Mouse (Mus musculus): ENCODE results near the gene Fbxw4.

The Fbxw4 gene

DNA sequence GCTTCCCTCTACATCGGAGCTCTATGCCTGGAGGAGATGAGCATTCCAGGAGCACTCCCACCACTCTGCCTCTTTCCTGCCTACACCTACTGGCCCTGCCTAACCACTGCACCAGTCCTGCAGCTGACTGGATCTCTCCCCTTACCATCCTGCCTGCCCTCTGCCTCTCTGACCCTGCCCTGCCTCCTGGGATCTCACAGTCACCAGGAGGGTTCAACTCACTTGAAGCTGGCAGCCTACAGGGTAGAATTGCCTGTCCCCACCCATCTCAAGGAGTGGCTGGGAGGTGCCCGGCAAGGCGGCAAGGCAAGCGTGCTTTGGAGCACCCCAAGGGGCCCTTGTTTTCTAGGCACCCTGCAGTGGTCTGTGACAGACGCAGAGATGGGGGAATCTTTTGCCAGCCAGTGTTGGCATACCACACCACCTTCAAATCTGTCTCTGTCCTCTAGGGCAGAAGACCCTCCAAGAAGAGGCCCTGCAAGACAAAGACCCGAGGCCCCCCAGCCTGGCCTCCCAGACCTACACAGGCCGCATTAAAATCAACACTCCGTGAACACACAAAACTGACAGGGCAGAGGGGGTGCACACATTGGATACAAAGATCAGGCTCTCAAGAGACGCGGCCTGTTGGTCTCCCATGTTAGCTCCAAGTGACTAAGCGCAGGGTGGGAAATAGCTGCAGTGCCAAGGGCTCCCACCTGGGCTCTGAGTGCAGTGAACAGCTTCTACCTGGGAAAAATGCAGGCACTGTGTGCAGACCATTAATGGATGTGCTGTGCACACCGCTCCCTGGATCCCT lies 44.5 kb downstream of the Fbxw4 start:
- intact Hi-C loops (cut with DNase I): no loop called here

DNA sequence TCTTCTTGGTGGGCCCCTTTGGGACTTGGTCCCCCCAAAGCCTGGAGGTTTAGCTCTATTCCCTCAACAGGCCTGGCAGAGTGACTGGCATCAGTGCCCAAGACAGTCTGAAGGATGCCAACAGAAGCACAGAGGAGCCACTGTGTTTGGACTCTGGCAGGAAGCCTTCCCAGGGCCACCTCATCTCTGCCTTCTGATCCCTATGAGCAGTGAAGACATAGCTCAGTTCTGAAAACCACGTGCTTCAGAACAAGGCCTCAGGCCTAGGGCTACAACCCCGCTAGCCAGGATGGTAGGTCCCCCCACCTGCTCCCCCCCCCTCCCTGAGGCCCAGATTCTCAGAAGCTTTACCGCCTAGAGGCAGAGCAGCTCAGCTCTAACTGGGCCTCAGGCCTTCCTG lies 45.2 kb downstream of the Fbxw4 start:
- intact Hi-C loops (cut with DNase I): no loop called here

DNA sequence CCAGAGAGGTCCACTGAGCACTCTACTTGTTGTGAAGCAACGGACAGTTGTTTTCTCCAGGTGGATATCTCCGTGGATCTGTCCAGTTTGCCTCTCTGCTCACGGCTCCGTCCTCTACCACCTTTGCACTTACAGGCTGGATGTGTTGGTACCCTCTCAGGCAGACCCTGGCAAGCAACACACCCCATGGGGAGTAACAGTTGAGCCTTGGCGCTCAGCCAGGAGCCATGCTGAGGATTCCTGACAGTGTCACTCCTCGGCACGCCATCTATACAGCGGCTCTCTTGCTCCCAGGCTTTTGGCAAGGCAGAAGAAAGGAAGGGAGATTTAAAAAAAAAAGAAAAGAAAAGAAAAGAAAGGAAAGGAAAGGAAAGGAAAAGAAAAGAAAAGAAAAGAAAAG lies 45.7 kb downstream of the Fbxw4 start:
- intact Hi-C loops (cut with DNase I): no loop called here

DNA sequence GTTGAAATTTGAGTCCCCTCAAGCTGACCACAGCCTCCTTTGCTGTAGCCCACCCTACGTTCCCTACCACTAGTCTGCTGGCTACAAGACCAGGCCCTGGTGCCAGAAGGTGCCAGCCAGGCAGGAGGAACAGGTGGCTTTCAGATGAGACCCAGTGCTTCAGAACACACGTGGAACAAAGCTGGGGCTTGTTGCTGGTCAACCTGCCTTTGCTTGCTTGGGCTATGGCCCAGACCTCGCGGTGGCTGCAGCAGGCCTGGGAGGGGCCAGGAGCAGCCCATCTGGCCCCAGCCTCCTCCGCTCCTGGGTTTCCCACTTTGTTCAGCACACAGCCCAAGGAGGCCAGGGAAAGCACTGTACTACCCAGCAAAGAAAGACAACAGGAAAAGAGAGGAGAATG lies 49.3 kb downstream of the Fbxw4 start:
- intact Hi-C loops (cut with DNase I): no loop called here

DNA sequence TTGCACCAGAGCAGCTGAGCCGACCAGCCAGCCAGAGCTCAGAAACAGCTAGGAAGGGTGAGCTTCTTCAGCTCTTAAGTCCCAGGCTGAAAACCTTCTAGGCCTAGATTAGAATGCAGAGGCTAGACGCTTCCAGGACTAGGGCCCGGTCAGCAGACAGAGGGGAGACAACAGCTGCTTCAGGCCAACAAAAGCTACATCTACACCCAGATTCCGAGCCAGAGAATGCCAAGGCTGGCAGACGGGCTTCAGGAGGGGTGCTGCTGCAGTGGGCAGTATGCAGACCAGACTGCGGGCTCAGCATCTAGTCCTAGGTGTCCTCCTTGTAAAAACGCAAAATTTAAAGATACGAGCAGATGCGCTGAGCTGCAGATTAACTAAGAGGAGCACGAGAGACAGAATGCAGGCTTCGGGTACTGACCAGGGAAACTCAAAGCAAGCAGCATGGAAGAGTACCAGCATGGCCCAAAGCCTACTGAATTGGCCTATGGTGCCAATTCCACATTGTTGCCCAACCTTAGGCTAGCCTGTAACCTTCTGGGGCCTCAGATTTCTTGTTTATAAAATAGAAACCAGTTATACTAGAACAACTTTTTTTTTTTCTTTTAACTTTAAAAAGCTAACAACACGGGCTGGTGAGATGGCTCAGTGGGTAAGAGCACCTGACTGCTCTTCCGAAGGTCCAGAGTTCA lies 51.3 kb downstream of the Fbxw4 start:
- intact Hi-C loops (cut with DNase I): no loop called here

DNA sequence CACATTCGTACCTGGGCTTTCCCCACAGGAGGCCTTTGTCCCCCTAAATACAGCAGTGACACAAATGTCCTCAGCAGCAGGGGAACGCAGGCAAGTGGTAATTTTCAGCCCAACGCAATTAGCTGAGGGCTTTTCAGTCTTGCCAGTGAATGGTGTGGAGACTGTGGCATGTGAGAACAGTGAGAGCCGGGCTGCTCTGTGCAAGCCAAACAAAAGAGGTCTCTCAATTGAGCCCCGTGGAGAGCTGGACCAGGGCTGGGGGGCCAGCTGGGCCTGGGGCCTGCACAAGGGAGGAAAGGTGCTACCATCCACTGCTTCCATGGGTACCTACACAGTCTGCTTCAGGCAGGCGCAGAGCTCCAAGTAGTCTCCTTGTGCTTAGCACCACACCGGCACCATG lies 52.6 kb downstream of the Fbxw4 start:
- intact Hi-C loops (cut with DNase I): no loop called here

DNA sequence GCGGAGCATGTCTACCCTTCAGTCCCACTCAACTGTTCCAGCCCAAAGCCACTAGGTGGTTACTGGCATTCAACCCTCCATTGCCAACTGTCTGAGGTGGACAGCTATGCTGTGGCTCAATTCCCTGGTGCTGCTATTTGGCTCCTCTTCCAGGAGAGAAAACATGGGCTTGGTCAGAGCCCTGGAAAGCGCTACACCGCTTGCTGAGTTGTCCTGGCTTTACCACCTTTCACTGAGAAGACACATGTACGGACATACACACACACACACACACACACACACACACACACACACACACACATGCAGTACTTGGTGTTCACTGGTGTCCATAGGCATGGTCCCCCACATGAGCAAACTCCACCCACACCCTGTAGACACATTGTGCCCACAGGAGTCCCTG lies 53.4 kb downstream of the Fbxw4 start:
- intact Hi-C loops (cut with DNase I): no loop called here

DNA sequence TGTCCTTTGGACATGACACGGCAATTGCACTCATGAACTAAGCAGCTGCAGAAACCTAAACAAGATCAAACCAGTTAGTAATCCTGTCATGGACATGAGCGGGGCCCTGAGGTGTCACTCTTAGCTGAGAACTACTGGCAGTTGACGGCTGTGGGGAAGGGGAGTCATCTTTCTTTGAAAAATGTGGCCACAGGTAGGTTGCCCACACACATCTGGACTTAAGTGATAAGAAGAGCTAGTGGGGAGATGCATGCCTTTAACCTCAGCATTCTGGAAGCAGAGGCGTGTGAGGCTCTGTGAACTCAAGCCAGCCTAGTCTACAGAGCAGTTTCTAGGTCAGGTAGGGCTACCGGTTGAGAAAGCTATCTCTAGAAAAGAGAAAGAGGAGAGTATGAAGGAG lies 57.5 kb downstream of the Fbxw4 start:
- intact Hi-C loops (cut with DNase I): no loop called here

DNA sequence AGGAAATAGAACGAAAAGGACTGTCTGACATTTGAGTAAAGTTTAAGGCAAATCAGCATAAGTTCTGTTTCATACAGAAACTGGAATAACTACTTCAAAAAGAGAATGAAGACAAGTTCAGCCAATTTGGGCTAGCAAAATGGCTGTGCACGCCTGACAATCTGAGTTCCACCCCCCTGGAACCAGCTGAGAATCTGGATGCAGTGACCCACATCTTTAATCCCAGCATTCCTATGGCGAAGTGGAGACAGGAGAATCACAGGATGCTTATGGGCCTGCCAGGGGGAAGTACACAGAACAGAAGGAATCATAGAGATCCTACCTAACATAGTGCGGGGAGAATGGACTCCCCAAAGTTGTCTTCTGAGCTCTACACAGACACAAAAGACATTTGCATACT lies 63.0 kb downstream of the Fbxw4 start:
- intact Hi-C loops (cut with DNase I): no loop called here

DNA sequence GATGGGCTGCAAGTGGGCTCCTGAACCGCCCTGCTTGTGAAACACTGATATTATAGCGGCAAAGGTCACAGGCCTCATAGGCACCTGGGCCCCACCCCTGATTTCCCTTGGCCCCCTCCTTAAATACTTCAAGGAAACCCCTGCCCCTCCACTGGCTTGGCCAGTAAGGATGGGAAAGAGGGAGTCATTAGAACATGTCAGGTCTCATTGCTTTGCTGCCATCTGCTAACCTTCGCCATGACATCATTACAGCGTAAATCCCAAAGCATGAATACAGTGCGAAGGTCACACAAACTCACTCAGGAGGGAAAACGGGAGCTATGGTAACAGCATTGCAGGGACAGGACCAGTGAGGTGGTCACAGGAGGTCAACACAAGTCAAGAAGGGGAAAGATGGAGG lies 63.7 kb downstream of the Fbxw4 start:
- intact Hi-C loops (cut with DNase I): no loop called here

DNA sequence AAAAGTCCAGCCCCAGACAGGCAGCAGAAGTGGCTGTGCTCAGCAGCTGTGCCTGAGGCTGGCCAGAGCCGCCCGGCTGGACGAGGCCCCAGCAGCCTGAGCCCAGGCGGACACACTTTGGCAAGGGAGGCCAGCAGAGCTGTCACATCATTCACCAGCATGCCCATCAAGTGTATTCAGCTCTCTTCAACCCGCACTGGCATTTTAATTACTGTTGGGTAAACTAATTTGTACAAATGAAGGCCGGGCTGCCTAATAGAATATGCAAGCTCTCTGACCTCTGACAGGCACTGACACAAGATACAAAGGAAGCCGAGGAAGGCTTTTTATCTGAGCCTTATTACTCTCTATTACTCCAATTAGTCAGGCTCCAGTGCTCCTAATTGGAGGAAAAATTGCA lies 64.1 kb downstream of the Fbxw4 start:
- intact Hi-C loops (cut with DNase I): no loop called here

DNA sequence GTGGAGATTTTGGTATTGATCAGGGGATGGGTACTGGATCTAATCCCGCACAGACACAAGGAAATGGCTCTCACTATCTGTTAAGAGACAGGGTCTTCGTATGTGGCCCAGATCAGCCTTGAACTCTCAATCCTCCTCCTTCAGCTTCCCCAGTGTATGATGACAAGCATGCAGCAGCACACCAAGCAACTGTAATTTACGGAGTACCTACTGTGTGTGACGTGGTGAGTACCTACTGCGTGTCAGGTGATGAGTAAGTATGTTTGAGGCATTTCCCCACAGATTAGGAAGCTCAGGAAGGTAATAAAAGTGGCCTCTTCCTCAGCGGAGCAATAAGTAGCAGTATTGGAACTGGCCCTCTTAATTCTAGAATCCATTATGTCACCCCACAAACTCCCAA lies 64.6 kb downstream of the Fbxw4 start:
- intact Hi-C loops (cut with DNase I): no loop called here

DNA sequence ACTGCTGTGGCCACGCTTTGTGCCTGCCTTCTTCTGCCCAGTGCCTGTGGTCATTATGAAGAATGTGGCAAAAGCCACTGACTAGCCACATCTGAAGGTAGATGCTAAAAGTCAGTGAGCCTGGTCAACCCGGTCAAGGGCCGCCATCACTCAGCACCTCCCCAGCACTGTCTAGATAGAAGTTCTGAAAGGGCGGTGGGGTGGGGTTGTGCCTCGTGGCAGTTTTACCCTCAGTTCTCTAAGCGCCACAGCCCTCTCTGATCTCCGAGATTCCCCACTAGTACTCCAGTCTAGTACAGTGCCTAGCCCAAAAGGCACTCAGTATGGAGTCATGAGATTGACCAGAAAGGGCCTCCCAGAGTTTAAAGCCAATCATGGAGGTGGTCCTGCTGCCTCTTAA lies 66.0 kb downstream of the Fbxw4 start:
- intact Hi-C loops (cut with DNase I): no loop called here

DNA sequence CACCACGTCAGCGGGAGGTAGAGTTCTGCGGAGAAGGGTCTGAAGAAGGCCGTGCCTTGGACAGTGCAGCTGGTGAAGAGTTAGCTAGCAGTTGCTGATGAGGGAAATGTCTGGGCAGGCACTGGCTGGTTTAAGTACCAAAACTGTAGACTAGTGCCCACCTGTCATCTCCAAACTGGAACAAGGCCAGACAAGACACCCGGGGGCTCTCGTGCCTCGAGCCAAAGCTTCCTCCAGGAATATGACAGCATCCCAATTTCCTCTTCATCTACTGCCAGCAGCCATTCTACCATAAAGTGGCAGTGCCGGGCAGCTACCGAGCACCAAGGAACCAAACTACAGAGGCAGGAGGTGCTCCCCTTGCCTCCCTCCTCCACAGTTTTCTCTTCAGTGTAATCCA lies 67.2 kb downstream of the Fbxw4 start:
- intact Hi-C loops (cut with DNase I): no loop called here

DNA sequence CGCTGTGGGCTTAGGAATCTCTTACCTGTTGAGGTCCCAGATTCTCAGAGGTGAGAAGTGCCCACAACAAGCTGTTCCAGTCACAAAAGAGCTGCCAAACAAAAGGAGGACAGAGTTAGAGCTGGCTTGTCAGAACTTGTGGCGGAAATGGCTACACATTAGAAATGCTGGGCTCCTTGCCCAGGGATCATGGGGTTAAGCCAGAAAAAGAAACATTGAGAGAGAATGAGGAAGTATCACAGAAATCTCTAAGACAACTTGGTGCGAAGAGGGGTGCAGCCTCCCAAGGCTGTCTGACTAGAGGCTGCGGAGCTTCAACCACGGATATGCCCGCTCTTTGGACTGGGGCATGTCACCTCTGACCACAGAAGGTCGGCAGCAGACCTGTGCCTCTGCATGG lies 68.4 kb downstream of the Fbxw4 start:
- intact Hi-C loops (cut with DNase I): no loop called here

DNA sequence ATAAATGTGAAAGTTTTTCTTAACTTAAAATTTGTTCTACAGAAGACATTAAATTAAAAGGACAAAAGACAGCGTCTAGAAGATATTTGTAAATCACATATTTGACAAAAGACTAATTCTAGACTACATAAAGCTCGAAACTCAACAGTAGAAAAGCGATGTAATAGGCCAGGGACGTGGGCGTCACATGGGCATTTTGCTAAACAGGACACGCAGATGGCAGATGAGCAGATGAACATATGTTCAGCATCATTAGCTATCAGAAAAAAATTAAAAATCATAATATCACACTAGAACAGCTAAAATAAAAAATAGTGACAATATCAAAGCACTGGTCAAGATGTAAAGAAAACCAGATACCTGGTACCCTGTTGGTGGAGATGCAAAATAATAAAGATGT lies 70.4 kb downstream of the Fbxw4 start:
- intact Hi-C loops (cut with DNase I): no loop called here

DNA sequence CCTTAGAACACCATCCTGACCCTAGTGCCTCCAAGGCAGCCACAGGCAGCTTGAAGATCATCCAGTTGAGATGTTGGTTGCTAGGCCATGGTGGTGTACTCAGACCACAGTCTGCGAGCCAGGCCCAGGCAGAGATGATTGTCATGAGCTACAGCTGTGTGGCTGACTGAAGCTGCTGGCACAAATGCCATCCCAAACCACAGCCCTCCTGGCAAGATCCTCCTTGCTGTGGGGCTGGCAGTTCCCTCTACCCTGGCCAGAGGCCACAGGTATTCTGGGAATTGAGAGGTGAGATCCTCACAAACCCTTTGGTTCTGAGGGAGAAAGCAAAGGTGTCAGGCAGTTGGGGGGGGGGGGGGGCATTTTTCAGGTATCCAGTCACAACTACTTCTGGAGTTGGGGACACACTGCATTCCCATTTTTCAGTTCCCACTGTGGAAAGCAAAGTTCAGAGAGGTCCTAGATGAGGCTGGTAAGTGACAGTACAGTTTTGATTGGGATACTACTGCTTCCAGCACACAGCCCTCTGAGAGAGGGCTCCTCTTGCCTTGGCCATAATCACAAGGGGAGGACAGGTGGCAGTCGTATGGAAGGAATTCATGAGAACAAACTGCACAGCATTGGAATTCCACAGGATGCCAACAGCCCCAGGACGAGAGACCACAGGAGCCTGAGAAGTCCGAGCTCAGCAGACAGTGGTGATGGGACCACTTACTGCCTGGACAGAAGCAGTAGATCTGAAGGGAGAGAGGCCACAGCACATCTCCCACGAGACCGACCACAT lies 72.4 kb downstream of the Fbxw4 start:
- intact Hi-C loops (cut with DNase I): no loop called here

DNA sequence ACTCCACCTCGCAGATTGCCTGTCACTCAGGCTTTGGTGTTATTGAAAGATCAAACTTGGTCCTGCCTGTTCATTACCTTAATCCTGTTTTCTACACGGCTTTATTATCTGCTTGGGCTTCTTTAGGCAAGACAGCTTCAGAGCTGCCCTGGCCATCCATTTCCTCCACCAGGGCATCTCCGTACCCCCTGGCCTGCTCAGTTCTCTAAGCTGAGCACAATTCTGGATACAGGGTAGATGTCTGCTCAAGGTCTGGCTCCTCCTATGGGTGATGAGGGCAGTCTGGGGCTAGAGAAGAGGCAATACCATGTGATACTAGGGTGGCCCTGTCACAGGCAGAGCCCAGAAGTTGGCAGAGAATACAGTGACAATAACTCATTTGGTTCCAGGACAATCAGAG lies 73.3 kb downstream of the Fbxw4 start:
- intact Hi-C loops (cut with DNase I): no loop called here

DNA sequence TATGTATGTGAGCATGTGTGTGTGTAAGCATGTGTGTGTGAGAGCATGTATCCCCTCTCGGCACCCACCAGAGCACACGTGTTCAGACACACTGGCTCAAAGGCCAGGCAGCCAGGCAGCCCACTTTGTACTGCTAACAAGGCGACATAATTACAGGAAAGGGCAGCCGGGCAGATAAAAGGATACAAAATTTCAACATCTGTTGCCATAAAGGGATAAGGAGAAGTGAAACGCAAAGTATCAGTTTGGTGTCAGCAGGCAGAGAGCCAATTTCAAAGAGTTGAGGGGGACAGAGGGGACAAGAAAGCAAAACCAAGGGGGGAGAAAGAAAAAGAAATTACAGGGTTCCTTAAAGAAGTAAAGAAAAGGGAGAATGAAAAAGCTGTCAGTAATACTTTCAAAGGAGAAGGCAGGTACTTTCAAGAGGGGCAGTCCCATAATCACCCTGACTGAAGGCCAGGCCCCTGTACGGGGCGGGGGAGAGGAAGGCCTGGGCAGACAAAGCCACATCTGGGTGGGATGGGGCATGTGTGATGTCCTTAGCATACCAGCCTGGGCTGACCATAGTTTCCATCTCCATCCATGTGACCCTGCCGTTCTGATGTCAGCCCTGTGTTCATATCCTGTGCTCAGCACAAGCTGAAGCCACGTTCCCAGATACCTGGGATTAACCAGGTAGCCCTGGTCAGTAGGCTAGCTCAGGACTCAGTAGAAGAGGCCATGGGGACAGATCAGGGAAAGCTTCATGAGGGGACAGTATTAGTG lies 75.1 kb downstream of the Fbxw4 start:
- intact Hi-C loops (cut with DNase I): no loop called here

DNA sequence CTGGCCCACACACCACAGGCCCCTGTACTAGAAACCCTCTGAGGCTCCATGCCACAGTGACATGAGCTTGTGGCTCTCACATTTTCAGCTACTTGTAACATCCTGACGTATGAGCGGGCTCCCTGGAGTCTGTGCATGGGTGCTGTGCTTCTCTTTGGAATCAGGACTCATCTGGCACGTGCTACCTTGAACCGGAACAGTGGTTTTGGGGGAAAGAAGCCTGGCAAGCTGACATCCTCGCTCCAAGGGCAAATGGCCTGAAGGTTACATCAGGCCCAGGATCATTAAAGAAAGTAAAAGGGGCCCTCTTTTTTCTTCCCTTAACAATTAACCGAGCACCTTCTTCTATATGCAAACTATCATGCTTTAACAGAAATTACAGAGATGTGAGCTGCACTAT lies 77.0 kb downstream of the Fbxw4 start:
- intact Hi-C loops (cut with DNase I): no loop called here

DNA sequence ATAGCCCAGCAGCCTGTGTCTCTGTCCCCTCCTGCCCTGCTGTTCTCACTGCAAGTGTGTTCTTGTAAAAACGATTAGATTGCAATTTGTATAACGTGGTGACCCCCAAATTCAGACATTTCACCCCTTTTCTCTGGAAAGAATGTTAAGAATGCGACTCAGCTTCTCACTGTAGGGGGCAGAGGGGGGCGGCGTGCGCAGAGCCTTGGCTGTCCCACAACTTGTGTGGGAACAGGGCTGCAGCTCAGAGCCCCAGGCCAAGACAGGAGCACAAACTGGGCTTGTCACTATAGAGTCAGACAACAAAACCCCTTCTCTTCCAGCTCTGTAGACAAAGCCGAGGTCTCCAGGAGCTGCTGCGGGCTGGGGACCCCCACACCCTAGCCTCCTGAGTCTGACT lies 78.0 kb downstream of the Fbxw4 start:
- intact Hi-C loops (cut with DNase I): no loop called here

DNA sequence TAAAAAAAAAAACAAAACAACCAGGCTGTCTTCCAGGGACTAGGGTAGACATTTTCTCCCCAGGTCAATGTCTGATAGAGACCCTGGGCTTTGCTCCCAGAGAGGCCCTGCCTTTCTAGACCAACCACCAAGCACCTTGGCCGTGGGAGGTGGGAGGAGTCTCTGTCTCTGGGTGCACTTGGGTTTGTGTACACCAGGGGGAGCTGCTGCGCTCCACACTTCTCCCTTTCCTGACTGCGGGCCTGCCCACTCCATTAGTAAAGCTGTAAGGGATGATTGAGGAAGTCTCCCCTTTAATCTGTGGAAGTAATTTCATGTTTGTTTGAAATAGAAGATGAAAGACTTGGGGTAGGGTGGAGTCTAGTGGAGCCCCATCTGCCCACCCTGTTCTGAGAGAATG lies 78.9 kb downstream of the Fbxw4 start:
- intact Hi-C loops (cut with DNase I): no loop called here
